Mouse (Mus musculus) midbrain, postnatal 0 days (tissue): ENCODE results near the gene Bend5. TPM values are rescaled to one million over a fixed set of nuclear protein-coding genes. Genes with fewer than 3 reads are reported as not detected.

ENCODE experiments used
- ATAC-seq: fragments of 200-750 bp; cut with Nextera tagmentation; 2 replicates; pipeline ENCODE4 v1.8.0; 2017; ENCODE audit warnings: moderate number of reproducible peaks, mild to moderate bottlenecking, moderate TSS enrichment, moderate library complexity; ENCODE audit not compliant: low FRiP score
- DNase-seq: peaks from one replicate; pipeline ENCODE4 v3.0.0-alpha.2; 2015; ENCODE audit warnings: low spot score
- H3K27ac ChIP-seq: fragments of 300-500 bp; sonication (generic); 2 replicates; pipeline ENCODE4 v1.5.1; 2014; ENCODE audit warnings: low read depth, mild to moderate bottlenecking, low read length, mixed read lengths
- H3K27me3 ChIP-seq: fragments of 300-500 bp; sonication (generic); 2 replicates; pipeline ENCODE4 v1.6.1; 2014; ENCODE audit warnings: low read length, control low read depth, mixed read lengths; ENCODE audit not compliant: insufficient read depth
- H3K36me3 ChIP-seq: fragments of 300-500 bp; sonication (generic); 2 replicates; pipeline ENCODE4 v1.6.1; 2014; ENCODE audit warnings: low read length, control low read depth, mixed read lengths; ENCODE audit not compliant: insufficient read depth
- H3K4me1 ChIP-seq: fragments of 300-500 bp; sonication (generic); 2 replicates; pipeline ENCODE4 v1.6.1; 2014; ENCODE audit warnings: mild to moderate bottlenecking, control low read depth, antibody characterized with exemption, low read length, mixed read lengths; ENCODE audit not compliant: insufficient read depth
- H3K4me2 ChIP-seq: fragments of 300-500 bp; sonication (generic); 2 replicates; pipeline ENCODE4 v1.6.1; 2014; ENCODE audit warnings: low read depth, mild to moderate bottlenecking, low read length, mixed read lengths; ENCODE audit not compliant: poor library complexity, severe bottlenecking
- H3K4me3 ChIP-seq: fragments of 300-500 bp; sonication (generic); 2 replicates; pipeline ENCODE4 v1.5.1; 2014; ENCODE audit warnings: low read depth, mild to moderate bottlenecking, low read length, moderate library complexity
- H3K9ac ChIP-seq: fragments of 300-500 bp; sonication (generic); replicated peaks from 2 replicates; pipeline ENCODE4 v1.6.1; 2014; ENCODE audit warnings: mild to moderate bottlenecking, low read length, moderate library complexity, mixed read lengths; ENCODE audit not compliant: poor library complexity, severe bottlenecking
- H3K9me3 ChIP-seq: fragments of 300-500 bp; sonication (generic); 2 replicates; pipeline ENCODE4 v1.6.1; 2016; ENCODE audit warnings: low read length, control low read depth
- CTCF ChIP-seq: IDR thresholded peaks from 2 replicates; pipeline ENCODE4 v1.5.1; 2016; ENCODE audit warnings: antibody characterized with exemption, mild to moderate bottlenecking
- WGBS: fragments of 180-500 bp; shearing (Covaris S2); extraction: QIAGEN DNeasy Blood & Tissue Kit; methylation state at CpG from one replicate; pipeline ENCODE4 v1.1.7; 2014; 5-methylcytosine and 5-hydroxymethylcytosine counted together
- polyA plus RNA-seq: library from polyadenylated mRNA; unstranded; fragments of >200 nt; fragmentation: Nextera tagmentation; extraction: Ambion mirVana; gene quantifications from 2 replicates; pipeline ENCODE4 v1.2.1, GENCODE M21; 2015
- total RNA-seq: library from RNA; depleted of rRNA; stranded (reverse); fragments of >200 nt; gene quantifications from 2 replicates; pipeline ENCODE4 v1.2.3, GENCODE M21; 2014

Gene Bend5
- total and polyA plus RNA-seq, 2 experiments from 2014 or later = 50.8 to 65.1 TPM

DNA sequence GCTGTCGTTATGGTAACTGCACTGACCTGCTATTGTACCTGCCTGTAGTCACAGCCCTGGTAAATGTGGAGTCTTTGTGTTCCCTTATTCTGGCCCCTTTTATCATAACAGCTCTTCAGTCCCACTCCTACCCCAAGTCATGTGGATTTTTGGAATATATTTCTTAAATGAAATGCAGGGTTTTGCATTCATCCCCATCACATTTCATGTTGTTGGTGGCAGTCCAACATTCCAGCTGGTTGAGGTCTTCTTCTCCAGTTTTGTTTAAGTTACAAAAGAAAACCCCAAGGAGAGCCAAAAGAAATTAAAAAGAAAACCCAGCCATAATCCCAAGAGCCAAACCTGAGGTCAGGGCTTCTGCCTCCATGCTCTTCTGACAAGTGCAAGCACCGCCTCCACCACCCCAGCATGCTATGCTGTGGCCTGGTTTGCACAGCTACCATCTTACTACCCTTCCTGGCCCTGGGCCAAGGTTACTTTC lies 52.5 kb downstream of the Bend5 start:
- Histone ChIP-seq H3K9ac (no peak overlapping the region), H3K27me3 (no peaks in the 10 kb centered on the region), H3K36me3 (no peaks in the 10 kb centered on the region), H3K4me1 (no peaks in the 10 kb centered on the region), H3K27ac (no peak overlapping the region), H3K9me3 (no peaks in the 10 kb centered on the region), H3K4me2 (no peak overlapping the region), H3K4me3 (no peak overlapping the region)
- no peak for ATAC-seq
- TF ChIP-seq CTCF = no peak
- WGBS = 66% methylated on average over 2 of the region's 2 CpGs
- DNase-seq = no peak

- TF ChIP-seq CTCF = no peak
- no peak overlapping the region for H3K27ac ChIP-seq
- no peaks in the 10 kb centered on the region for H3K36me3 ChIP-seq
- no peak overlapping the region for H3K4me3 ChIP-seq
- WGBS = 73% methylated on average over 4 of the region's 4 CpGs
- DNase-seq = no peak
- H3K4me2 ChIP-seq = no peak overlapping the region
- no peaks in the 10 kb centered on the region for H3K9me3 ChIP-seq
- no peaks in the 10 kb centered on the region for H3K4me1 ChIP-seq
- H3K9ac ChIP-seq = no peak overlapping the region
- H3K27me3 ChIP-seq = no peaks in the 10 kb centered on the region
- no peak for ATAC-seq
Observed at GRCm38 (mm10) chr4:111467796-111468195, 53.0 kb downstream of the Bend5 start.

- H3K27me3 ChIP-seq = no peaks in the 10 kb centered on the region
- no peaks in the 10 kb centered on the region for H3K9me3 ChIP-seq
- 75% methylated on average over 2 of the region's 2 CpGs for WGBS
- no peak overlapping the region for H3K4me3 ChIP-seq
- H3K27ac ChIP-seq = no peak overlapping the region
- no peaks in the 10 kb centered on the region for H3K4me1 ChIP-seq
- DNase-seq (no peak), ATAC-seq (no peak)
- no peaks in the 10 kb centered on the region for H3K36me3 ChIP-seq
- H3K4me2 ChIP-seq = no peak overlapping the region
- H3K9ac ChIP-seq = no peak overlapping the region
- no peak for TF ChIP-seq CTCF
Observed at GRCm38 (mm10) chr4:111469847-111470246, 55.0 kb downstream of the Bend5 start.

GRCm38 (mm10) chr4:111471726-111472125 lies 56.9 kb downstream of the Bend5 start:
- no peak overlapping the region for H3K27ac ChIP-seq
- H3K9ac ChIP-seq = no peak overlapping the region
- H3K36me3 ChIP-seq = no peaks in the 10 kb centered on the region
- WGBS = 89% methylated on average over 3 of the region's 3 CpGs
- H3K4me2 ChIP-seq = no peak overlapping the region
- DNase-seq (no peak), ATAC-seq (no peak)
- H3K4me1 ChIP-seq = no peaks in the 10 kb centered on the region
- no peak for TF ChIP-seq CTCF
- no peak overlapping the region for H3K4me3 ChIP-seq
- H3K27me3 ChIP-seq = no peaks in the 10 kb centered on the region
- no peaks in the 10 kb centered on the region for H3K9me3 ChIP-seq

DNA sequence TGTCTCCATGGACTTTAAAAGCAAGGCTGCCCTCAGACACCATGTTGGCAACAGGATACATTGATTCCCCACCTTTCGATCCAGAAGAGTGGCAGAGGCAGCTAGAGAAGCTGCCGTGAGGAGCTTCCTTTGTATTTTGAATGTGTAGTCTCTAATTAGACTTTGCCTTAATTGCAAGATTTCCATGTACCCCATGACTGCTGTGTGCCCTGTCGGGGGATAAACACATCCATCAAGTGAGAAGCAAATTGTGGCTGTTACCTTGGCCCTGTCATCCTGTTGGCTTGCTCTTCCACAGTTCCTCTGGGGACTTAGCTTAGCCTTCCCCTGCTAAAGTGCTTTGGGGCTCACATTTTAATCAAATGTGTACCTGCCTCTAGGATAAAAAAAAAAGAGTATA lies 57.7 kb downstream of the Bend5 start:
- 47% methylated on average over 3 of the region's 3 CpGs for WGBS
- DNase-seq (no peak), ATAC-seq (no peak)
- Histone ChIP-seq H3K27me3 (0 out of 2 replicates have a peak, but pooled peaks cover under 1% of the 10 kb centered on the region), H3K9ac (no peak overlapping the region), H3K9me3 (no peaks in the 10 kb centered on the region), H3K27ac (no peak overlapping the region), H3K4me2 (no peak overlapping the region), H3K4me3 (no peak overlapping the region), H3K4me1 (no peaks in the 10 kb centered on the region), H3K36me3 (no peaks in the 10 kb centered on the region)
- no peak for TF ChIP-seq CTCF

DNA sequence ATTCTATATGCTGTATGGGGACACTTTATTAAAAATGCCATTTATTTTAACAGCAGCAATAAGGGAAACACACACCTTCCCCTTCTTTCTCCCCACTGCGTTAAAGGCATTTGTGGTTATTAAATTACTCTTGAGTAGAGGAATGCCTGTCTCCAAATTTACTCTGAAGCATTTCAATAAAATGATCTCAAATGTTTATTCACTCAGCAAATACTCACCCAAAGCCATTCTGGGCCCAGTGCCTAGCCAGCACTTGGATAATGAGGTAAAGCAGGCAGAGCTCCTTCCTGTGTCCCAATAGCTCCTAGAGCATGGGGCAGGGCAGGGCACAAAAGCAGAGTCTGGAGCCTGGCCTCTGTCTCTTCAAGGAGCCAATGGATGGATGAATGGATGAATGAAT lies 58.2 kb downstream of the Bend5 start:
- Histone ChIP-seq H3K9ac (no peak overlapping the region), H3K36me3 (no peaks in the 10 kb centered on the region), H3K27me3 (peaks cover 6% of the 10 kb centered on the region; the same call in 1 of the 2 replicates), H3K4me1 (no peaks in the 10 kb centered on the region), H3K4me3 (no peak overlapping the region), H3K9me3 (no peaks in the 10 kb centered on the region), H3K4me2 (no peak overlapping the region), H3K27ac (no peak overlapping the region)
- no peak for TF ChIP-seq CTCF
- 36% methylated on average over 1 of the region's 1 CpGs for WGBS
- DNase-seq = no peak
- ATAC-seq = no peak
